Mouse (Mus musculus) Patski (cell line): Measurements from ENCODE around the gene Notch2. TPM values are rescaled to one million over a fixed set of nuclear protein-coding genes. Genes with fewer than 3 reads are reported as not detected.

Source experiments
- ATAC-seq: fragments of 100-300 bp; one replicate; pipeline ENCODE4 v1.8.0; 2021
- CTCF ChIA-PET: fragments of 350-600 bp; sonication (Branson Sonifier 250); formaldehyde crosslinking; loops from one replicate; lab custom pipeline; 2022; ENCODE audit warnings: inconsistent platforms; lab: Charles Lee
- POLR2A ChIA-PET: fragments of 350-600 bp; sonication (Branson Sonifier 250); formaldehyde crosslinking; loops from one replicate; lab custom pipeline; 2022; ENCODE audit warnings: antibody characterized with exemption, inconsistent platforms; lab: Charles Lee
- DNase-seq: peaks from one replicate; pipeline ENCODE4 v3.0.0-alpha.2; 2011; ENCODE audit warnings: low read depth, low spot score
- H3K27me3 ChIP-seq: fragments of 371-371 bp; one replicate; pipeline ENCODE4 v1.5.1; 2021
- CTCF ChIP-seq: fragments of 100-300 bp; IDR thresholded peaks from one replicate; pipeline ENCODE4 v1.5.1; 2021
- in situ Hi-C: fragments of 300-500 bp; cut with MboI; formaldehyde crosslinking; loops from 3 replicates; pipeline ENCODE4 v1.11.1; 2018; ENCODE audit warnings: low pct_unique_long_range_greater_than_20kb, mixed read lengths
- polyA plus RNA-seq: library from polyadenylated mRNA; unstranded; gene quantifications from one replicate; pipeline ENCODE4 v1.2.3, GENCODE M21; 2021

The Notch2 gene
- polyA plus RNA-seq, 1 experiment from 2014 or later, result 65.2 TPM

GRCm38 (mm10) chr3:98178340-98178739, 165.0 kb downstream of the Notch2 start:
- no peak for TF ChIP-seq CTCF
- DNase-seq, result peak; percentile 77
- ATAC-seq, result no peak
- H3K27me3 ChIP-seq, result no peaks in the 10 kb centered on the region
- ChIA-PET POLR2A (no interaction called here), CTCF (interaction anchor here (1.1 to 6.8 kb wide), 3 partner anchors 15 to 51 kb away, joined by 3 to 75 read pairs (median 3); no protein-coding TSS in a partner anchor)
- in situ Hi-C loops, result no loop called here

- no peak for DNase-seq
- ChIA-PET POLR2A (interaction anchor here (1.2 kb wide), 1 partner anchor 45 kb away, joined by 3 read pairs; no protein-coding TSS in a partner anchor), CTCF (interaction anchor here (0.7 to 6.8 kb wide), 7 partner anchors 21 to 255 kb away, joined by 3 to 75 read pairs (median 3); partner anchors contain the start of gene Reg4)
- TF ChIP-seq CTCF, result peak; percentile 96
- in situ Hi-C loops, result no loop called here
- peak; percentile 79 for ATAC-seq
- H3K27me3 ChIP-seq, result no peaks in the 10 kb centered on the region
Observed at GRCm38 (mm10) chr3:98180805-98181204, 167.5 kb downstream of the Notch2 start.

GRCm38 (mm10) chr3:98185163-98185714, 171.9 kb downstream of the Notch2 start:
- no peak for TF ChIP-seq CTCF
- POLR2A ChIA-PET, result no interaction called here
- in situ Hi-C loops, result no loop called here
- H3K27me3 ChIP-seq, result no peaks in the 10 kb centered on the region
- DNase-seq (no peak), ATAC-seq (no peak)
- CTCF ChIA-PET, result interaction anchor here (1.0 to 1.8 kb wide), 3 partner anchors 13 to 41 kb away, joined by 3 to 10 read pairs (median 6); no protein-coding TSS in a partner anchor

- ATAC-seq (no peak), DNase-seq (no peak)
- in situ Hi-C loops, result no loop called here
- CTCF ChIA-PET, result no interaction called here
- H3K27me3 ChIP-seq, result no peaks in the 10 kb centered on the region
- no peak for TF ChIP-seq CTCF
- POLR2A ChIA-PET, result interaction anchor here (1.2 kb wide), 1 partner anchor 19 kb away, joined by 3 read pairs; no protein-coding TSS in a partner anchor
Observed at GRCm38 (mm10) chr3:98187777-98188176, 174.4 kb downstream of the Notch2 start.

GRCm38 (mm10) chr3:98197711-98198532, 184.6 kb downstream of the Notch2 start:
- in situ Hi-C loops, result no loop called here
- no peaks in the 10 kb centered on the region for H3K27me3 ChIP-seq
- ChIA-PET POLR2A (no interaction called here), CTCF (interaction anchor here (0.7 to 2.6 kb wide), 6 partner anchors 12 to 84 kb away, joined by 3 to 26 read pairs (median 4); no protein-coding TSS in a partner anchor)
- no peak for TF ChIP-seq CTCF
- DNase-seq, result peak; percentile 95
- peak; percentile 92 for ATAC-seq

- CTCF ChIA-PET, result interaction anchor here (0.7 to 1.0 kb wide), 2 partner anchors 23 to 28 kb away, joined by 3 read pairs; no protein-coding TSS in a partner anchor
- POLR2A ChIA-PET, result no interaction called here
- in situ Hi-C loops, result no loop called here
- DNase-seq (no peak), ATAC-seq (no peak)
- no peaks in the 10 kb centered on the region for H3K27me3 ChIP-seq
- no peak for TF ChIP-seq CTCF
Observed at GRCm38 (mm10) chr3:98199747-98200146, 186.4 kb downstream of the Notch2 start.

Other genes starting within 250 kb of the Notch2 start
- gene Pde4dip, start 124.8 kb upstream of the Notch2 start, polyA plus RNA-seq, result 44.7 TPM
- 107 TPM for gene Sec22b, start 112.3 kb upstream of the Notch2 start, polyA plus RNA-seq
- 0.01 TPM for gene Adam30, start 147.1 kb downstream of the Notch2 start, polyA plus RNA-seq
- not detected for gene Reg4, start 208.6 kb downstream of the Notch2 start, polyA plus RNA-seq